Mouse (Mus musculus): ENCODE measurements at regions not wholly inside any gene's neighbourhood (a gene's known extent, or its start where the extent isn't known, plus 50 kb on each side); places are given as distances from the start of the nearest gene placed in this dataset.

DNA sequence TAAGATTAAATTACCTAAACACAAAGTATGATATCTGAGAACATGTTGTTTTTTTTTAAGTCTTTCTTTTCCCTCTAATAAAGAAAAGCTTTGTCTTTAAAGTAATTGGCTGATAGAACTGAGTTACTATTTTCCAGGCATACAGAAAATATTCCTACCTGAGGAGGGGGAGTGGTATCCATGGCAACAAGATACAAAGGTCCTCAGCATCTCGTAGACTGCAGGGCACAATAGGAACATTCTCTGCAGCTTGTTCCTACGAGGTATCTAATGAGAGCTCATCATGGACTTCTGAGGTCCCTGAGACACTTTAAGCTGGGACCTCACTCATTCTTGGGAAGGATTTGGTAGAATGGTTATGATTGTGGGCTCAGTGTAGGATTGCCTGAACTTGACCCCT lies 225.5 kb upstream of the Cdh4 start:
- DNase-seq (ENCODE audit: low spot score in 2 of 2): no peak

GRCm38 (mm10) chr2:179228096-179228495 lies 214.1 kb upstream of the Cdh4 start:
- DNase-seq (ENCODE audit: low spot score in 2 of 2): no peak

DNA sequence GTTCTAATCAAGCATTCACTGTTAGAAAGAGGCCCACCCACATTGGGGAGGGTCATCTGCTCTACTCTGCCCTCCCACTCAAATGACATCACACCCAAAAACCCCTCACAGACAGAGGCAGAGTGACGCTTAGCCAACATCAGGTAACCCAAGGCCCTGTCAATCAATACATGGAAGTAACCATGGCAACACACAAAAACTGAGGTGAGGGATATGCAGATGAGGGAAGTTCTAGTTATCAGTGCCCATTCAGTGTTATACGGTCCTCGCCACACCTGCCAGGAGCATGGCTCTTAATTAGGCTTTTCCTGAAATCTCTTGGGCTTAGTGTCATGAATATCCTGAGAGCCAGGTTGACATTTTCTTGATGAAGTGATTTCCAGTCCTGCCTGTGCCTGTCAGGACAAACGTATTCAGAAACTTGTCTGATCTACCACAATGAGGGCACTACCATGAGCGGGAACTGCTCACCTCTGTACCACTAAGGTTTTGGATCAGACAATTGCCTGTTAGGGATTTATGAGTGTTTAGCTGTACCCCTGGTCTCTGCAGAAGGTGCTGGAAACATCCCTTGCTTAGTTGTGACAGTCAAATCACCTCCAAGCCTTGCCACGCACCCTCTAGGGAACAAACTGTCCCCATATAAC lies 210.4 kb upstream of the Cdh4 start:
- DNase-seq (ENCODE audit: low spot score in 2 of 2): no peak

DNA sequence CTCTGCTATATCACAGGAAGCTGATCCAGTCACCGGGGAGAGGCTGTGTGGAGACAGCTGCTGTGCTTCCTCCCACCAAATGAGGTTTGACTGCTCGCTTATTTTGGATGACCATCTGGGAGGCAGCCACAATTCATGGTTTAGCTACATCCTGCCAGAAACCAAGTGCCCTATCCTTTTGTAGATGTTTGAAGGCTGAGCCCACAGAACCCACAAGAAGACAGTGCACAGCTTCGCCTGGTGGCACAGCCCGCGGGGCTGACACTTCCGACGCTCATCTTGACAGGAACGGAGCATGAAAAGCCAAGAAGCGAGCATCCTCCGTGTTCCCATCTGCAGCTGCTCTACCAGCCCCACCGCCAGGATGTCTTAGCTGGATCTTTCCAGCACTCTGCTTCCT lies 204.1 kb upstream of the Cdh4 start:
- no peak for DNase-seq (ENCODE audit: low spot score in 2 of 2)

- DNase-seq (ENCODE audit: low spot score in 2 of 2): no peak
Observed at GRCm38 (mm10) chr2:179260892-179261291, 181.3 kb upstream of the Cdh4 start.

- no peak for DNase-seq (ENCODE audit: low spot score in 2 of 2)
Observed at GRCm38 (mm10) chr2:179263888-179264287, 178.3 kb upstream of the Cdh4 start.

GRCm38 (mm10) chr2:179265436-179265835 lies 176.8 kb upstream of the Cdh4 start:
- no peak for DNase-seq (ENCODE audit: low spot score in 2 of 2)

- no peak for DNase-seq (ENCODE audit: low spot score in 2 of 2)
Observed at GRCm38 (mm10) chr2:179277204-179277886, 164.9 kb upstream of the Cdh4 start.

DNA sequence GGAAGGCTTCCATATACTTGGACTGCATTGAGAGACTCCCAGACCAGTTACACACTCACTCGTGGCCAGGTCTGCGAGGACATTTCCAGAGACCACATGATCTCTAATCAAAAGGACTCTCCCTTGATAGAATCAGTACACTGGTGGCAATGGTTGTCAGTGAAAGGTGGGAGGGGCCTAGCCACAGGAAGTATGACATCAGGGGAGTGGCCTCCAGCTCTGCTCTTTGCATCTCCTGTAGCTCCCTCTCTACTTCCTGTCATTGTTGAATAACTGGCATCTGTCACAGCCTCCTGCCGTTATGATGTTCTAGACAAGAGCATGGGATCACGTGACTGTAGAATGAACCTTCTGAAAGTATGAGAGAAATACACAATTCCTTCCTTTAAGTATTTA lies 164.3 kb upstream of the Cdh4 start:
- DNase-seq (ENCODE audit: low spot score in 2 of 2): no peak

DNA sequence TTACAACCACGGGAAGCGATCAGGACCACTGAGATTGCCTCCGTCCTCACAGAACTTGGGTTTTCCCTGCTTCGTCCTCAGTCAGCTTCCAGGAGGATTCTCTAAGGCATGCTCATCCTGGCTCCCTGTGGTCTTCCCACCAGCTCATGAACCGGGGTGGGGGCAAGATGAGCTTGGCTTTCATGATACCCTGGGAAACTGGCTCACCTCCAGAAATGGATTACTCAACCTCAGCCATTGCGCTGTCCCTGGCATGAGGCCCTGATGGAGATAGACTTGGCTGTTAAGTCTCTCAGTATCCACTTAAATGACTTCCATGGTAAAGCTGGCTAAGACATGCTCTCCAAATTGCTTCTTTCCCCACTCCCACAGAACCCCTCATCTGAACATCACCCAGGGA lies 160.0 kb upstream of the Cdh4 start:
- no peak for DNase-seq (ENCODE audit: low spot score in 2 of 2)

GRCm38 (mm10) chr2:179290394-179290793 lies 151.8 kb upstream of the Cdh4 start:
- no peak for DNase-seq (ENCODE audit: low spot score in 2 of 2)

- DNase-seq (ENCODE audit: low spot score in 2 of 2): no peak
Observed at GRCm38 (mm10) chr2:179291046-179291563, 151.1 kb upstream of the Cdh4 start.

DNA sequence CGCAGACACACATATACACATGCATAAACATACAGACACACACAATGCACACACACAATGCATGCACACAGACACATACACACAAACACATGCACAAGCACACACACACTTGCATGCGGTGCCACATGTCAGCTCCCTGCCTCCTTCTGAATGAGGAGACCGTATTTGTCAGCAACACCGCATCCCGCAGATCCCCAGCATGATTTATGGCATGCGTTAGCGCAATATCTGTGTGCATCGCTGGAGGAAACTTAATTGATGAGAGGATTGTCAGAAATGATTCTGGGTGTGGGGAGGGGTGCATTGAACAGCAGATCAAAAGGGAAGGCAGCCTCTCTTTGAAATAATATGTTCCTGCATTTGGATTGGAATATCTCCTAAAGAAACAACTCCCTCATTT lies 150.3 kb upstream of the Cdh4 start:
- no peak for DNase-seq (ENCODE audit: low spot score in 2 of 2)

- no peak for DNase-seq (ENCODE audit: low spot score in 2 of 2)
Observed at GRCm38 (mm10) chr2:179292566-179292965, 149.7 kb upstream of the Cdh4 start.

GRCm38 (mm10) chr2:179293114-179293513 lies 149.1 kb upstream of the Cdh4 start:
- DNase-seq (ENCODE audit: low spot score in 2 of 2): no peak

- no peak for DNase-seq (ENCODE audit: low spot score in 2 of 2)
Observed at GRCm38 (mm10) chr2:179297057-179297456, 145.2 kb upstream of the Cdh4 start.

DNA sequence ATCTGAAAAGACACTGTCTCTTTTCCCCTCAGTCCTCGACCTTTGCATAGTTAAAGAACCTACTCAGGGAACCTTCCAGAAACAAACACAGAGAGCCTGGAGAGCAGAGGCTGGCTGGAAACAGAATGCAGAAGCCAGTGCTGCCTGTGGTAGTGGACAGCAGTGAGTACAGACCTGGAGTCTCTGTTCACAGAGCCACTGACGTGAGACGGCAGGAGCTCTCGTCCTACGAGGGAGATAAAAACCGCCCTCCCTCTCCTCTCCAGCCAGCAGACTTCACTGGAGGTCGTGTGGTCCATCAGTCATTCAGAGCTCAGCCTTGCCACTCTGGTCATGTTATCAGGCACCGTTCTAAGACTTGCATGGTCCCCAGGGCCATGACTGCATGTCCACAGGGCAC lies 138.5 kb upstream of the Cdh4 start:
- DNase-seq (ENCODE audit: low spot score in 2 of 2): no peak

DNA sequence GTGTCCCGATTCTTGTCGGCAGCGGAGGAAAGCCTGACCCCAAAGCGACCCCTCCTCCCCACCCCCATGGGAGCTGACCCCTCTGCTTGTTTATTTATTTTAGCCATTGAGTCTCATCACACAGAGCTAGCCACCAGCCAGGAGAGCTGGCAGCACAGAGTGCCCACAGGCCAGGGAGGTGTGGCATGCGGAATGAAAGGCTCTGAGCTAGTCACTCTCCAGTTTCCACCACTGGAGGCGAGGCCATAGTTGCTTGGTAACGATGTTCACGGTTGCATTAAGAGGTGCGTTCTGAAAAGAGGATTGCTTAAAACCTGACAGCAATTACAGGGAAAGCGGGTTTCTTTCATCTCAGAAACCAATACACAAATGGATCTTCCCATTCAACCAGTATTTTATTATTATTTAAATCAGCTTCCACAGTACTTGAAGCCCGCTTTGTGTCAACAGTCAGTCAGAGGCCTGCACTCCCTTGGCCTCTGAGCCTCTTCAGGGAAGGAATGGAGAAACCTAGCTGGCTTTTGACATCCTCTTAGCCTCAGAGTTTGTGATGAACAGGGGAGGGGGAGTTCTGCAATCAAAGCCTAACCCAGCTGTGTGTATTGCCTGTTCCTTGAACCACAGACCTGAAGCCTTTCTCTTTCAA lies 134.8 kb upstream of the Cdh4 start:
- no peak for DNase-seq (ENCODE audit: low spot score in 2 of 2)

- no peak for DNase-seq (ENCODE audit: low spot score in 2 of 2)
Observed at GRCm38 (mm10) chr2:179307932-179308303, 134.3 kb upstream of the Cdh4 start.

GRCm38 (mm10) chr2:179318046-179318445 lies 124.2 kb upstream of the Cdh4 start:
- DNase-seq (ENCODE audit: low spot score in 2 of 2): no peak

DNA sequence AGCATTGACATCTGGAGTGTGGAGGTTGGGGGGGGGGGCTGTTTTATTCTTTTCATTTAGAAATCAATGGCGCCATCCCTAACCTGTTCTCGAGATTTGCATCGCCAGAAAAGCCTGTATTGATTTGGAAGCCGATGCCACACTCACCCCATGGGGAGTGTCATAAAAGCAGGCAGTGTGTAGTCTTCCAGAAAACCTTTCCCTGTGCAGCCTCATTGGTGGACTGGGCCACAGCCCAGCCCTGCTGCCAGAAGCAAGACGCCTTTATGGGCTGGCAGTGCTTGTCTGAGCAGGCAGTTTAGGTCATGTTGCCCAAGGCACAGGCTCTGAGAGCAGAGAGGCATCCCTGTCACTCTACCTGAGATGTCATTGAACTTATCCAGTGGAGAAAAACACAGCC lies 117.0 kb upstream of the Cdh4 start:
- DNase-seq (ENCODE audit: low spot score in 2 of 2): no peak

DNA sequence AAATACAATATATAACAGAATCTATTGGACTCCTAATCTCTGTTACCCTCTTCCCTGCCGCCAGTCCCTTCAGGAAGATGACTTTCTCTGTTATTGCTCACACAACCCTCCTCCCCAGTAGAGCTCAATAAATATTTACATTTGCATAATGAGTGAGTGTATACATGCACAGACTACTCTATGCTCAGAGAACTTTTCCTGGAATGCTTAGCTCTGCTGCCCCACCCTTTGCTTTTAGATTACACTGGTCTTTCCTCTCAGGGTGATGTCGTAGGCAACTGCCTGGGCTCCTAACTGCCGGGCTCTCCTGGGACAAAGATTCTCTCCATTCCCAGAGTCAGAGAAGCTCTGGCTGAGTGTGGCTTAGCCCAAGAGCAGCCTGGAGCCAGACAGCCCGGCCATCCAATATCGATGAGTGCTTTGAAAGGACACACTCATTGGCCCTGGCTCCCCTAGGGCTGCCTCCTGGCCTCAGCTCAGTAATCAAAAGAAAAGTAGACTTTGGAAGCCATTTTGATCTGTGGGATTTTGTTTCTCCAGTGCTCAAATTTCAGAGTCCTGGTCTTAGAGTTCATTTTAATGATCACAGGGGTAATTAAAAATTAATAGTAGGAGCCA lies 109.2 kb upstream of the Cdh4 start:
- no peak for DNase-seq (ENCODE audit: low spot score in 2 of 2)

- DNase-seq (ENCODE audit: low spot score in 2 of 2): no peak
Observed at GRCm38 (mm10) chr2:179333587-179333986, 108.6 kb upstream of the Cdh4 start.
